In the genomic region with DNA sequence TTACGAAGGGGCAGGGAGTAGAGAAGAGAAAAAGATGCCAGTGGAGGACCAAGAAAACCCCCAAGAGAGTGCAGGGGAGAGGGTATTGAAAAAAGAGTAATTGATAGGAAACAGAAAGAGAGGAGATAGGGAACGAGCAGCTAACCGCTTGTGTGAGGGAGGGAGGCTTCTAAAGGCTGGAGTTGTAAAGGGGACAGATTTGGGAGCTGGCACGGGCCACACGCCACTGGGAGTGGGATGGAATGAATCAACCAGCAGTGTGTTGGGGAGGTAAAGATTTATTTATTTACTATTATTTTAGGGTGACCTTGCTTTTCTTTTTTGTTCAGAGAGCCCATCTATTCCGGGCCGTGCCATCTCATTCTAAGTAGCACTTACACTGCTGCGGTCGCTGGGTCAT, we compare ENCODE assay signal across 14 mouse cellular contexts. TPM values are rescaled to one million over a fixed set of nuclear protein-coding genes. Genes with fewer than 3 reads are reported as not detected.
DNase-seq lines count a peak whose midpoint lies in the region; ATAC-seq and TF ChIP-seq lines count a peak whose summit lies in the region.
"Had no signal": no experiment of that assay in that cellular context is flagged by ENCODE, and none has a peak within 500 bp of the region (broad histone marks: within the 10 kb centered on the region; RNA-seq: fewer than 3 reads in every experiment).

No protein-coding gene starts in this region.

- H3K9ac ChIP-seq in neural tube, embryonic 11.5 days (ENCODE audit: low read length) = peak overlapping the region; percentile 60
- H3K9ac ChIP-seq in hindbrain, embryonic 12.5 days = peak overlapping the region; percentile 41
- H3K9ac ChIP-seq in midbrain, embryonic 12.5 days (replicated peaks) = 0 out of 2 replicates have a peak overlapping the region, but pooled peaks have one; percentile 51
- H3K9ac ChIP-seq in neural tube, embryonic 15.5 days (replicated peaks) = peak overlapping the region; percentile 24; the same call in 1 of the 2 replicates
- no peak overlapping the region for H3K9ac ChIP-seq in kidney, embryonic 14.5 days (ENCODE audit: low read depth, low read length)
- H3K9ac ChIP-seq: liver, embryonic 14.5 days had no signal

- no peak for DNase-seq in neural tube, embryonic 11.5 days (ENCODE audit: low spot score)
- DNase-seq in neural tube, embryonic 10.5 days (ENCODE audit: extremely low spot score, low spot score) = no peak
- DNase-seq in B cell, adult 2 months = no peak
- no peak for DNase-seq in kidney, adult 2 months
- DNase-seq: adrenal gland, adult 2 months; cerebellum, adult 18-20 months; kidney, postnatal 10 days had no signal

- TF ChIP-seq POLR2A in kidney, adult 2 months (IDR thresholded peaks at IDR 0.05; ENCODE audit: low read depth, low read length) = no peak

- no peaks in the 10 kb centered on the region for H3K9me3 ChIP-seq in neural tube, embryonic 11.5 days (ENCODE audit: control insufficient read depth, low read length)
- H3K9me3 ChIP-seq in hindbrain, embryonic 12.5 days (replicated peaks) = no peaks in the 10 kb centered on the region
- no peaks in the 10 kb centered on the region for H3K9me3 ChIP-seq in midbrain, embryonic 12.5 days
- H3K9me3 ChIP-seq in neural tube, embryonic 15.5 days (replicated peaks) = no peaks in the 10 kb centered on the region
- no peaks in the 10 kb centered on the region for H3K9me3 ChIP-seq in kidney, embryonic 14.5 days (ENCODE audit: control insufficient read depth, low read length)
- H3K9me3 ChIP-seq: G1E had no signal

- peaks cover 57% of the 10 kb centered on the region for H3K27me3 ChIP-seq in neural tube, embryonic 11.5 days (ENCODE audit: control insufficient read depth, insufficient read depth, low read length)
- H3K27me3 ChIP-seq in hindbrain, embryonic 12.5 days = peaks cover 84% of the 10 kb centered on the region
- peaks cover 91% of the 10 kb centered on the region for H3K27me3 ChIP-seq in midbrain, embryonic 12.5 days
- peaks cover 29% of the 10 kb centered on the region for H3K27me3 ChIP-seq in neural tube, embryonic 15.5 days (replicated peaks)
- peaks cover 56% of the 10 kb centered on the region for H3K27me3 ChIP-seq in kidney, embryonic 14.5 days (ENCODE audit: control insufficient read depth, insufficient read depth, low read length)
- H3K27me3 ChIP-seq in kidney, adult 2 months (replicated peaks; ENCODE audit: control insufficient read depth, insufficient read depth, low read length) = no peaks in the 10 kb centered on the region; the same call in 1 of the 2 replicates

- ATAC-seq in neural tube, embryonic 11.5 days (ENCODE audit: insufficient read depth, low FRiP score, low TSS enrichment) = no peak
- no peak for ATAC-seq in hindbrain, embryonic 12.5 days (ENCODE audit: low FRiP score)
- no peak for ATAC-seq in midbrain, embryonic 12.5 days (ENCODE audit: low FRiP score, low read depth)
- no peak for ATAC-seq in neural tube, embryonic 15.5 days (ENCODE audit: low FRiP score)
- ATAC-seq in kidney, embryonic 14.5 days (ENCODE audit: low FRiP score, low TSS enrichment) = no peak
- ATAC-seq: lung, postnatal 0 days had no signal

- no peak for TF ChIP-seq CTCF in kidney, adult 2 months (conservative IDR thresholded peaks at IDR 0.05; ENCODE audit: insufficient read depth, insufficient read length, low read depth, low read length)

- peak overlapping the region; percentile 83 for H3K27ac ChIP-seq in neural tube, embryonic 11.5 days (ENCODE audit: low read depth, low read length)
- H3K27ac ChIP-seq in hindbrain, embryonic 12.5 days = peak overlapping the region; percentile 93
- peak overlapping the region; percentile 94 for H3K27ac ChIP-seq in midbrain, embryonic 12.5 days (replicated peaks)
- peak overlapping the region; percentile 95 for H3K27ac ChIP-seq in neural tube, embryonic 15.5 days (replicated peaks)
- H3K27ac ChIP-seq in kidney, embryonic 14.5 days (ENCODE audit: low read depth, low read length) = no peak overlapping the region
- H3K27ac ChIP-seq in kidney, adult 2 months (ENCODE audit: insufficient read depth, low read depth, low read length) = no peak overlapping the region
- H3K27ac ChIP-seq: liver, embryonic 14.5 days had no signal

- H3K36me3 ChIP-seq in neural tube, embryonic 11.5 days (ENCODE audit: control insufficient read depth, insufficient read depth, low read length) = no peaks in the 10 kb centered on the region
- H3K36me3 ChIP-seq in hindbrain, embryonic 12.5 days = no peaks in the 10 kb centered on the region
- no peaks in the 10 kb centered on the region for H3K36me3 ChIP-seq in midbrain, embryonic 12.5 days
- H3K36me3 ChIP-seq in neural tube, embryonic 15.5 days = no peaks in the 10 kb centered on the region
- H3K36me3 ChIP-seq in kidney, embryonic 14.5 days (ENCODE audit: control insufficient read depth, insufficient read depth, low read length) = no peaks in the 10 kb centered on the region
- no peaks in the 10 kb centered on the region for H3K36me3 ChIP-seq in kidney, adult 2 months (ENCODE audit: control insufficient read depth, insufficient read depth, low read length)
- H3K36me3 ChIP-seq: G1E had no signal

- no peak overlapping the region for H3K4me3 ChIP-seq in neural tube, embryonic 11.5 days (ENCODE audit: low read depth, low read length)
- H3K4me3 ChIP-seq in hindbrain, embryonic 12.5 days = no peak overlapping the region
- H3K4me3 ChIP-seq in midbrain, embryonic 12.5 days = no peak overlapping the region
- H3K4me3 ChIP-seq in neural tube, embryonic 15.5 days (replicated peaks) = no peak overlapping the region
- H3K4me3 ChIP-seq in kidney, embryonic 14.5 days (ENCODE audit: low read length) = no peak overlapping the region
- no peak overlapping the region for H3K4me3 ChIP-seq in kidney, adult 2 months (ENCODE audit: insufficient read depth, low read depth, low read length)

- 14% methylated on average over 9 of the region's 9 CpGs for WGBS in neural tube, embryonic 11.5 days
- WGBS in hindbrain, embryonic 12.5 days = 7% methylated on average over 9 of the region's 9 CpGs
- 13% methylated on average over 9 of the region's 9 CpGs for WGBS in midbrain, embryonic 12.5 days
- 19% methylated on average over 9 of the region's 9 CpGs for WGBS in neural tube, embryonic 15.5 days
- 12% methylated on average over 9 of the region's 9 CpGs for WGBS in kidney, embryonic 14.5 days
- 48% methylated on average over 9 of the region's 9 CpGs for WGBS in kidney, adult 2 months

- H3K4me1 ChIP-seq in neural tube, embryonic 11.5 days (ENCODE audit: control insufficient read depth, insufficient read depth, low read length) = peaks cover 42% of the 10 kb centered on the region
- H3K4me1 ChIP-seq in hindbrain, embryonic 12.5 days = peaks cover 54% of the 10 kb centered on the region
- H3K4me1 ChIP-seq in midbrain, embryonic 12.5 days = peaks cover 60% of the 10 kb centered on the region
- H3K4me1 ChIP-seq in neural tube, embryonic 15.5 days = peaks cover 75% of the 10 kb centered on the region
- H3K4me1 ChIP-seq in kidney, embryonic 14.5 days (ENCODE audit: control insufficient read depth, insufficient read depth, low read length) = peaks cover 16% of the 10 kb centered on the region
- H3K4me1 ChIP-seq in kidney, adult 2 months (ENCODE audit: control insufficient read depth, insufficient read depth, low read length) = no peaks in the 10 kb centered on the region

- H3K4me2 ChIP-seq in neural tube, embryonic 11.5 days (ENCODE audit: low read depth) = peak overlapping the region; percentile 14; the same call in 1 of the 2 replicates
- no peak overlapping the region for H3K4me2 ChIP-seq in hindbrain, embryonic 12.5 days (replicated peaks)
- H3K4me2 ChIP-seq in midbrain, embryonic 12.5 days (replicated peaks) = no peak overlapping the region
- H3K4me2 ChIP-seq in neural tube, embryonic 15.5 days = peak overlapping the region; percentile 26
- H3K4me2 ChIP-seq in kidney, embryonic 14.5 days (replicated peaks; ENCODE audit: low read depth, low read length) = no peak overlapping the region

RNA-seq across cellular contexts. Expression of gene Calcoco1, which starts 22.9 kb away (rescaled TPM):
- 36.7 and 40.9 TPM in 2 replicates for polyA plus RNA-seq in neural tube, embryonic 11.5 days (2014; fragmentation: Nextera tagmentation; extraction: Ambion mirVana)
- polyA plus RNA-seq in hindbrain, embryonic 12.5 days (2016; fragmentation: Nextera tagmentation; extraction: Ambion mirVana) = 47.3 and 49.1 TPM in 2 replicates
- polyA plus RNA-seq in midbrain, embryonic 12.5 days (2016; fragmentation: Nextera tagmentation; extraction: Ambion mirVana) = 41.4 and 42.4 TPM in 2 replicates
- 28.3 and 41.6 TPM in 2 replicates for polyA plus RNA-seq in neural tube, embryonic 15.5 days (2015; fragmentation: Nextera tagmentation; extraction: Ambion mirVana)
- polyA plus RNA-seq in kidney, embryonic 14.5 days (2014; fragmentation: Nextera tagmentation; extraction: Ambion mirVana) = 26.1 and 41.3 TPM in 2 replicates
- polyA plus RNA-seq in kidney, adult 2 months (2012; rRNA removed) = 57.7 and 60.6 TPM in 2 replicates

Comparison
In these comparisons a context has a peak if more than half of its experiments do, and no peak if none do; other contexts are left out.
1. H3K27ac ChIP-seq: peak in neural tube, embryonic 11.5 days (single experiment), hindbrain, embryonic 12.5 days (single experiment), midbrain, embryonic 12.5 days (single experiment) and neural tube, embryonic 15.5 days (single experiment); none in kidney, embryonic 14.5 days (single experiment) and kidney, adult 2 months (single experiment).
2. H3K4me2 ChIP-seq: peak in neural tube, embryonic 11.5 days (single experiment) and neural tube, embryonic 15.5 days (single experiment); none in hindbrain, embryonic 12.5 days (single experiment), midbrain, embryonic 12.5 days (single experiment) and kidney, embryonic 14.5 days (single experiment).